Mouse (Mus musculus) stomach, postnatal 0 days (tissue): Measurements from ENCODE around the gene Samd8.

Experiments
- CTCF ChIP-seq: IDR thresholded peaks from 2 replicates; pipeline ENCODE4 v1.5.1; 2016; ENCODE audit warnings: antibody characterized with exemption, low read depth, mild to moderate bottlenecking, moderate library complexity
- EP300 ChIP-seq: optimal IDR thresholded peaks from 2 replicates; pipeline ENCODE3; 2016; ENCODE audit warnings: antibody characterized with exemption

DNA sequence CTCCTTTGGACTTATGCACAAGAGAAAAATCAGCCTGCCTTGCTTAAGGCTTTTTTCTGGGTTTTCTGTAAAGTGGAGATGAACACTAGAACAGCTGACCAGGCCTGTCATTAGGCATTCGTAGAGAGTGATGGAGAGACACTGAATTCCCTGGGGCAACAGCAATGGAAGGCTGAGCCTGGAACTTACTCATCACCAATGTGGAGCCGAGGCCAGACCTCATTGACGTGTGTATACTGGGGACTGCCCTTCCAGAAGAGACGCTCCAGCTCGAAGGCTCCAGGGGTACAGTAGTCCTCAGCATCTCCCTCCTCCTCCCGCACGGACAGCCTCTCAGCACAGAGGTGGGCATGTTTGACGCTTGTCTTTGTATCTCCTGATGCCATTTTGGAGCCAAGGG is 47.6 kb upstream of the Samd8 start:
- TF ChIP-seq CTCF (no peak), EP300 (no peak)
